Mouse (Mus musculus): ENCODE measurements around the gene Cntn4.

DNA sequence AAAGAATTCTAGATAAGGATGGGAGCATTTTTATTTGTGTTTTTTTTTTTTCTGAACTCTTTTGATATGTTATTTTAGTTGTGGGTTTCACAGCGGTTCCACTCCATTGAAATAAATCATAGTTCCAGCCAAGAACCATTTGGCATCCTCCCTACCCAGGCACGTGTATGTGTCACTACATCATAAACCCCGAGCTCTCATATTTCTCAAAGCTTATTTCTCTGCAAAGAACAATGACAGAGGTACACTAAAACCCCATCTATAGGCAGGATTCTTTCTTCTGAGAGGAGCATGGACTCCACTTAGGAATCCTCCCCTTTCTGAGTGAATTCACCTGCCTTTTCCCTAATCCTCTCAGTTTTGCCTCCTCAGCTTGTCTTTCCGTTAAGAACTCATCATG, 6.7 kb downstream of the Cntn4 start:
- TF ChIP-seq CTCF (IDR thresholded peaks at IDR 0.05; ENCODE audit: borderline replicate concordance, extremely low read depth, insufficient read depth, insufficient read length) (no peak), POLR2A (IDR thresholded peaks at IDR 0.05; ENCODE audit: borderline replicate concordance, extremely low read depth, insufficient read depth, insufficient read length, poor library complexity, severe bottlenecking) (no peak)

All from brain, embryonic 14.5 days (tissue).